Mouse (Mus musculus): Measurements from ENCODE around the gene Stip1. TPM values are rescaled to one million over a fixed set of nuclear protein-coding genes. Genes with fewer than 3 reads are reported as not detected.
A peak's percentile ranks its signal among the peaks of the same experiment; 100 is the strongest.

The Stip1 gene
- 250 and 255 TPM in 2 replicates for polyA plus RNA-seq (2014; fragmentation: Nextera tagmentation; extraction: Ambion mirVana)

DNA sequence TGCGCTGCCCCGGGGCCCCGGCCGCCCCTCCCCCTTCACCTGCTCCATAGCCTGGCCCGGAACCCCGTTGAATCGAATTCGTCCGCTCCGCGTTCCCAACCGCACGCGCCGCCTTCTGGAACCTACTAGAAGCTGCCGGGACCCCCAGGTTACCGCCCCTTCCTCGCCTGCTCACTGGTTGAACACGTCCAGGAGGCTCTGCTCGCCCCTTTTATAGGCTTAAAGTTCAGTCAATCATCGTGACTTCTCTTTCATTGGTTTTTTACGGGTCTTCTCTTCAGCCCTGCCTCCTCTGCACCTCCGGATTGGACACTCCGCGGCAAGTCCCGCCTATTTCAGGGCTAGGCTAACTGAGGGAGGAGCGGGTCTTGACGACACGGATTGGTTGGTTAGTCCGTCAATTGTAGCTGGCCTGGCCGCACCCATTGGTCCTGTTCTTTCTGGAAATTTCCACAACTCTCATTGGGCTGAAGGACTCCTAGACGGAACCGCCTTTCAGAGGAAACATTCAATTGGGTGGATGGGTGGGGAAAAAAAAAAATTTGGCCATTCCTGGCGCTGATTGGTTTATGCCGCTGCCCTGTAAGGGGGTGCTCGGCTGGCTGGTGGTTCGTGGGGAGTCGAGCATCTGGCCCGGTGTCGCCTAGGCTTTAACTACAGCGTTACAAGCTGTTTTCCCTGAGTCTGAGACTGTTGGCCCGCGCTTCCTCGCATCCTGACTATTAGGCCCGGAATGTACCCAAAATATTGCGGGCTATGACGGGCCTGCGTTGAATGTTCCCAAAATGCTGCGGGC is at the start of gene Stip1:
Gene Stip1, minus strand, starts transcription at position 127 of the 796 bp plus-strand sequence.
- H3K9me3 ChIP-seq (ENCODE audit: low read depth, low read length): no peaks in the 10 kb centered on the region

DNA sequence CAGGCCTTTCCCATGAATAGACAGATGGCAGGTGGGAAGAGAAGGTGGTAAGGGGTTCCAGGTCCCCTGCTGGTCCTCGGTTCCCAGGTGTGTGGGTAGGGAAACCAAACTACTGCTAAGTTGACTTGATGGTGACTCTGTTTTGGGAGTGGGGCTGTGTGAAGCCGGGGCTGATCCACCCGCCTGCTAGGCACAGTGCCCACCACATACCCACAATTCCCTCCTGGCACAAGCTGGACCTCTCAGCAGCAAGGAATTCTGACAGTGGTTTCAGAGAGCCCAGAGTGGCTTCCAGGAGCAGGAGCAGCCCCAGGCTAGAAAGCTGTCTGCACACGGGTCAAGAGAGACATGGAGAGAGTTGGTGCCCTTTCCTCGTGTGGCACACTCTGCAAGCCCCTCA is 49.3 kb upstream of the Stip1 start:
- ATAC-seq (ENCODE audit: insufficient read depth): no peak
- H3K4me1 ChIP-seq (ENCODE audit: insufficient read depth): 0 out of 2 replicates have a peak, but pooled peaks cover 2% of the 10 kb centered on the region
- WGBS: 68% methylated on average over 5 of the region's 5 CpGs

More for the DNA sequence above, at the start of gene Stip1:
- Histone ChIP-seq H3K27ac (ENCODE audit: low read depth) (peak within 1 kb of the TSS; percentile 94), H3K4me3 (ENCODE audit: low read depth, low read length) (peak within 1 kb of the TSS; percentile 92), H3K36me3 (ENCODE audit: insufficient read depth) (peaks cover 18% of the 10 kb centered on the region), H3K4me2 (peak within 1 kb of the TSS; percentile 87), H3K9ac (peak within 1 kb of the TSS; percentile 92), H3K4me1 (ENCODE audit: insufficient read depth) (peaks cover 21% of the 10 kb centered on the region), H3K27me3 (ENCODE audit: insufficient read depth, low read length) (no peaks in the 10 kb centered on the region)
- TF ChIP-seq CTCF (IDR thresholded peaks at IDR 0.05; ENCODE audit: low read depth): peak; percentile 58
- under 1% methylated on average over 49 of the region's 49 CpGs for WGBS
- ATAC-seq (ENCODE audit: insufficient read depth) (peak; percentile 99), DNase-seq (peak; percentile 100)

DNA sequence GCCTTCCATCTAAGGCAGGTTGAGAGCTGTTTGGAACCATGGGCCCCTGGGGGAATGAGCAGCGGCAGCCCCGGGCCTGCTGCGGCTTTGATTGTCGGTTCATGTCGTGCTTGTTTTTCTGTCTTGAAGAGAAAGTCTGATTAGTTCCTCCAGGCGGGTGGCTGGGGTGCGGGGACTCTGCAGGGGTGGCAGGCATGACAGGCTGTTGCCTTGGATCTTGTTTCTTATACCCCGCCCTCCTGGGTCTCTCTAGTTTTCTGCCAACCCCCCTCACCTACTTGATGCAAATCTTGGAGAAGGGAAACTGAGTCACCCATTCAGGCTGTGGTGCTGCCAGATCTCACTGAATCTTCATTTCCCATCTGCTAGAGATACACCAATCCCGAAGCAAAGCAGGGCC is 48.8 kb upstream of the Stip1 start:
- Histone ChIP-seq H3K4me3 (ENCODE audit: low read depth, low read length) (no peak overlapping the region), H3K4me1 (ENCODE audit: insufficient read depth) (0 out of 2 replicates have a peak, but pooled peaks cover 2% of the 10 kb centered on the region), H3K27ac (ENCODE audit: low read depth) (no peak overlapping the region), H3K9me3 (ENCODE audit: low read depth, low read length) (no peaks in the 10 kb centered on the region), H3K9ac (no peak overlapping the region), H3K36me3 (ENCODE audit: insufficient read depth) (no peaks in the 10 kb centered on the region), H3K4me2 (no peak overlapping the region), H3K27me3 (ENCODE audit: insufficient read depth, low read length) (0 out of 2 replicates have a peak, but pooled peaks cover 7% of the 10 kb centered on the region)
- 24% methylated on average over 9 of the region's 9 CpGs for WGBS
- DNase-seq (no peak), ATAC-seq (ENCODE audit: insufficient read depth) (no peak)
- no peak for TF ChIP-seq CTCF (IDR thresholded peaks at IDR 0.05; ENCODE audit: low read depth)

More for the DNA sequence above, 49.3 kb upstream of the Stip1 start:
- no peak overlapping the region for H3K27ac ChIP-seq (ENCODE audit: low read depth)
- no peak for TF ChIP-seq CTCF (IDR thresholded peaks at IDR 0.05; ENCODE audit: low read depth)
- H3K9me3 ChIP-seq (ENCODE audit: low read depth, low read length): no peaks in the 10 kb centered on the region
- H3K27me3 ChIP-seq (ENCODE audit: insufficient read depth, low read length): 0 out of 2 replicates have a peak, but pooled peaks cover 7% of the 10 kb centered on the region
- H3K36me3 ChIP-seq (ENCODE audit: insufficient read depth): no peaks in the 10 kb centered on the region
- no peak overlapping the region for H3K9ac ChIP-seq
- no peak overlapping the region for H3K4me3 ChIP-seq (ENCODE audit: low read depth, low read length)
- DNase-seq: no peak
- H3K4me2 ChIP-seq: no peak overlapping the region

GRCm38 (mm10) chr19:7084734-7085133 is 45.0 kb upstream of the Stip1 start:
- Histone ChIP-seq H3K36me3 (ENCODE audit: insufficient read depth) (no peaks in the 10 kb centered on the region), H3K9me3 (ENCODE audit: low read depth, low read length) (no peaks in the 10 kb centered on the region), H3K27me3 (ENCODE audit: insufficient read depth, low read length) (peaks cover 10% of the 10 kb centered on the region; the same call in 1 of the 2 replicates), H3K4me2 (no peak overlapping the region), H3K4me1 (ENCODE audit: insufficient read depth) (no peaks in the 10 kb centered on the region), H3K4me3 (ENCODE audit: low read depth, low read length) (no peak overlapping the region), H3K27ac (ENCODE audit: low read depth) (no peak overlapping the region), H3K9ac (no peak overlapping the region)
- WGBS: 53% methylated on average over 15 of the region's 15 CpGs
- no peak for ATAC-seq (ENCODE audit: insufficient read depth)
- DNase-seq: peak; percentile 45
- TF ChIP-seq CTCF (IDR thresholded peaks at IDR 0.05; ENCODE audit: low read depth): no peak

DNA sequence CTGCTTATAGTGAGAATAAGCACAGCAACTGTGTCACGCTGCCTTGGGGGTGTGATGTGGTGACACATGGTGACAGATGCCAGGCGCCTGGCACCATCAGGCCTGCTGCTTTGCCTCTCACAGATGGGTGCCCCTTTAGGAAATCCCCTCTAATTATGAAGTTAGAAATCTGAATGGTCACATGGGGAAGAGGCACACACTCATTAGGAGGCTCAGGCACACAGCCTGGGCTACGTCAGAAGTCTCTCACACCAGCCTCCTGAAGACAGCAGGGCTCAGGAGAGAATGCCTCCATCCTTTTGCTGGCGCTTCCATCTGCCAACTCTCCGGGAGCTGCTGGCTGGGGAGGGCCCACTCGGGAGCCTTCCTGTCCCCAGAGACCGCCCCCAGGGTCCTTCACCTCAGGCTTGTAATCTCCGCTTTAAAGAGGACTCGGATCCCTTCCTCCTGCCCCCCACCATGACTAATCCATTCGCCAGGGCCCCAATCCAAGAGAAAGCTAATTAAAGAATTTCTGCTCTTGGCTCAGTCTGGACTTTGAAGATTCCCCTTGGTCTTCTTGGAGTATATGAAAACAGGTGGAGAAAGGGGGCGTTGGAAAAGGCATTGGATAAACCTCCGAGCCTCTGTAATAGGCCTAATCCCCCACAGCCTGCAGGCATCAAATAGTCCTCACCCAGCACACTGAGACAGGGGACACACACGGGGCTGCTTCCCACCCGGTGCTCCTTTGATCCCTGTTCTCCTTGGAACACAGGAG is 43.4 kb upstream of the Stip1 start:
- no peak overlapping the region for H3K27ac ChIP-seq (ENCODE audit: low read depth)
- H3K27me3 ChIP-seq (ENCODE audit: insufficient read depth, low read length): peaks cover 6% of the 10 kb centered on the region; the same call in 1 of the 2 replicates
- WGBS: 41% methylated on average over 14 of the region's 14 CpGs
- no peak for DNase-seq
- no peak for TF ChIP-seq CTCF (IDR thresholded peaks at IDR 0.05; ENCODE audit: low read depth)
- no peaks in the 10 kb centered on the region for H3K9me3 ChIP-seq (ENCODE audit: low read depth, low read length)
- ATAC-seq (ENCODE audit: insufficient read depth): no peak
- no peaks in the 10 kb centered on the region for H3K4me1 ChIP-seq (ENCODE audit: insufficient read depth)
- H3K4me3 ChIP-seq (ENCODE audit: low read depth, low read length): no peak overlapping the region
- H3K36me3 ChIP-seq (ENCODE audit: insufficient read depth): no peaks in the 10 kb centered on the region
- H3K4me2 ChIP-seq: no peak overlapping the region
- H3K9ac ChIP-seq: no peak overlapping the region

DNA sequence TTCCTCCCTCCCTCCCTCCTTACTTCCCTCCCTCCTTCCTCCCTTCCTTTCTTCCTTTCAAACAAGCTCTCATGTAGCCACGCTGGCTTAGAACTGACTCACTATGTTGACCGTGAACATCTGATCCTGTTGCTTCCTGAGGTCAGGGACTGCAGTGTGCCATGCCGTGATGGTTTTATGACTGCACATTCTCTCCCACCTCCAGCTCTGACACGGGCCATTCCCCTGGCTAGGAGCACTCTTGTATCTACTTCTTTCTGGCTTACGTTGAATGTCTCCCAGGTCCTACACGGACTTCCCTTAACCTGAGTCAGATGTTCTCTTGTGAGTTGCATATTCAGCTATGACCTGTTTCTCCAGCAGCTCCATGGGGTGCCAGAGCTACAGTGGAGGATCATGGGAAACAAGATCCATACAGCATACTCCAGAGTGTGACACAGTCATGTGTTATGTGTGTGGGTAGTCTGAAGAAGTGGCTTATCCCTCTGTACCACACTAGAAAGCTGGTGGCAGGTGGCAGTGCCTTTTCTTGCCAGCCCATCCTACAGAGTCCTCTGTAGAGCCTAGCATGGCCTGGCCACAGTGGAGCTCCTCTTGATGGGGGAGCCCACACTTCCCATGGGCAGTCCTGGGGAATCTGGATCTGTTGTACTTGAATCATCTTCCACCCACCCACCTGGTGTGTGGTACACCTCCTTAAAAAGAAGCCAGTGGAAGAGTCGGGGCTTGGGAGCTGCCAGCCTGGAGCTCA is 41.9 kb upstream of the Stip1 start:
- WGBS: 62% methylated on average over 7 of the region's 7 CpGs
- no peaks in the 10 kb centered on the region for H3K9me3 ChIP-seq (ENCODE audit: low read depth, low read length)
- no peak overlapping the region for H3K4me3 ChIP-seq (ENCODE audit: low read depth, low read length)
- ATAC-seq (ENCODE audit: insufficient read depth) (no peak), DNase-seq (no peak)
- H3K9ac ChIP-seq: no peak overlapping the region
- H3K36me3 ChIP-seq (ENCODE audit: insufficient read depth): no peaks in the 10 kb centered on the region
- H3K27ac ChIP-seq (ENCODE audit: low read depth): no peak overlapping the region
- H3K4me2 ChIP-seq: no peak overlapping the region
- no peak for TF ChIP-seq CTCF (IDR thresholded peaks at IDR 0.05; ENCODE audit: low read depth)
- no peaks in the 10 kb centered on the region for H3K4me1 ChIP-seq (ENCODE audit: insufficient read depth)
- H3K27me3 ChIP-seq (ENCODE audit: insufficient read depth, low read length): peaks cover 3% of the 10 kb centered on the region; the same call in 1 of the 2 replicates
